Mouse (Mus musculus): ENCODE results near the gene Jade2. TPM values are rescaled to one million over a fixed set of nuclear protein-coding genes. Genes with fewer than 3 reads are reported as not detected.

Jade2 gene
- polyA plus RNA-seq, 1 experiment from 2014 or later, result 0.39 TPM

GRCm38 (mm10) chr11:51840657-51841056 is 16.8 kb downstream of the Jade2 start:
- no peak overlapping the region for H3K27ac ChIP-seq
- DNase-seq (ENCODE audit: low spot score), result no peak
- no peaks in the 10 kb centered on the region for H3K36me3 ChIP-seq (replicated peaks; ENCODE audit: control insufficient read depth, insufficient read depth)
- H3K4me1 ChIP-seq (replicated peaks; ENCODE audit: control insufficient read depth, insufficient read depth, low read length), result no peaks in the 10 kb centered on the region
- H3K27me3 ChIP-seq (ENCODE audit: control insufficient read depth, insufficient read depth, low read length), result no peaks in the 10 kb centered on the region
- ATAC-seq (ENCODE audit: low FRiP score), result no peak
- 81% methylated on average over 9 of the region's 9 CpGs for WGBS
- H3K4me3 ChIP-seq (replicated peaks; ENCODE audit: low read length), result no peak overlapping the region
- no peaks in the 10 kb centered on the region for H3K9me3 ChIP-seq (ENCODE audit: control insufficient read depth, low read length)
- H3K9ac ChIP-seq, result no peak overlapping the region
- no peak overlapping the region for H3K4me2 ChIP-seq (replicated peaks)

GRCm38 (mm10) chr11:51839973-51840372 is 17.5 kb downstream of the Jade2 start:
- ATAC-seq (ENCODE audit: low FRiP score), result no peak
- Histone ChIP-seq H3K9me3 (ENCODE audit: control insufficient read depth, low read length) (no peaks in the 10 kb centered on the region), H3K27me3 (ENCODE audit: control insufficient read depth, insufficient read depth, low read length) (no peaks in the 10 kb centered on the region), H3K4me1 (replicated peaks; ENCODE audit: control insufficient read depth, insufficient read depth, low read length) (no peaks in the 10 kb centered on the region), H3K36me3 (replicated peaks; ENCODE audit: control insufficient read depth, insufficient read depth) (no peaks in the 10 kb centered on the region), H3K4me3 (replicated peaks; ENCODE audit: low read length) (no peak overlapping the region), H3K4me2 (replicated peaks) (no peak overlapping the region), H3K9ac (no peak overlapping the region), H3K27ac (no peak overlapping the region)
- 92% methylated on average over 11 of the region's 11 CpGs for WGBS
- DNase-seq (ENCODE audit: low spot score), result no peak

- H3K4me1 ChIP-seq (replicated peaks; ENCODE audit: control insufficient read depth, insufficient read depth, low read length), result no peaks in the 10 kb centered on the region
- H3K4me2 ChIP-seq (replicated peaks), result no peak overlapping the region
- no peaks in the 10 kb centered on the region for H3K9me3 ChIP-seq (ENCODE audit: control insufficient read depth, low read length)
- no peak for DNase-seq (ENCODE audit: low spot score)
- ATAC-seq (ENCODE audit: low FRiP score), result no peak
- H3K27me3 ChIP-seq (ENCODE audit: control insufficient read depth, insufficient read depth, low read length), result no peaks in the 10 kb centered on the region
- H3K27ac ChIP-seq, result no peak overlapping the region
- no peak overlapping the region for H3K4me3 ChIP-seq (replicated peaks; ENCODE audit: low read length)
- no peak overlapping the region for H3K9ac ChIP-seq
- 81% methylated on average over 2 of the region's 2 CpGs for WGBS
- no peaks in the 10 kb centered on the region for H3K36me3 ChIP-seq (replicated peaks; ENCODE audit: control insufficient read depth, insufficient read depth)
Measured at GRCm38 (mm10) chr11:51839106-51839505, 18.3 kb downstream of the Jade2 start.

GRCm38 (mm10) chr11:51837164-51838153 is 20.0 kb downstream of the Jade2 start:
- peaks cover 3% of the 10 kb centered on the region for H3K4me1 ChIP-seq (replicated peaks; ENCODE audit: control insufficient read depth, insufficient read depth, low read length)
- no peak overlapping the region for H3K27ac ChIP-seq
- H3K9ac ChIP-seq, result no peak overlapping the region
- WGBS, result 73% methylated on average over 8 of the region's 8 CpGs
- no peak overlapping the region for H3K4me2 ChIP-seq (replicated peaks)
- H3K4me3 ChIP-seq (replicated peaks; ENCODE audit: low read length), result no peak overlapping the region
- H3K9me3 ChIP-seq (ENCODE audit: control insufficient read depth, low read length), result no peaks in the 10 kb centered on the region
- ATAC-seq (ENCODE audit: low FRiP score) (no peak), DNase-seq (ENCODE audit: low spot score) (no peak)
- H3K36me3 ChIP-seq (replicated peaks; ENCODE audit: control insufficient read depth, insufficient read depth), result no peaks in the 10 kb centered on the region
- H3K27me3 ChIP-seq (ENCODE audit: control insufficient read depth, insufficient read depth, low read length), result no peaks in the 10 kb centered on the region

GRCm38 (mm10) chr11:51836506-51836905 is 20.9 kb downstream of the Jade2 start:
- ATAC-seq (ENCODE audit: low FRiP score), result no peak
- Histone ChIP-seq H3K9ac (no peak overlapping the region), H3K4me1 (replicated peaks; ENCODE audit: control insufficient read depth, insufficient read depth, low read length) (peaks cover 5% of the 10 kb centered on the region), H3K4me3 (replicated peaks; ENCODE audit: low read length) (no peak overlapping the region), H3K36me3 (replicated peaks; ENCODE audit: control insufficient read depth, insufficient read depth) (no peaks in the 10 kb centered on the region), H3K4me2 (replicated peaks) (no peak overlapping the region), H3K27me3 (ENCODE audit: control insufficient read depth, insufficient read depth, low read length) (no peaks in the 10 kb centered on the region), H3K9me3 (ENCODE audit: control insufficient read depth, low read length) (no peaks in the 10 kb centered on the region), H3K27ac (no peak overlapping the region)
- 92% methylated on average over 6 of the region's 6 CpGs for WGBS
- DNase-seq (ENCODE audit: low spot score), result no peak

- Histone ChIP-seq H3K9ac (no peak overlapping the region), H3K36me3 (replicated peaks; ENCODE audit: control insufficient read depth, insufficient read depth) (no peaks in the 10 kb centered on the region), H3K4me1 (replicated peaks; ENCODE audit: control insufficient read depth, insufficient read depth, low read length) (peaks cover 5% of the 10 kb centered on the region), H3K4me3 (replicated peaks; ENCODE audit: low read length) (no peak overlapping the region), H3K4me2 (replicated peaks) (no peak overlapping the region), H3K27me3 (ENCODE audit: control insufficient read depth, insufficient read depth, low read length) (no peaks in the 10 kb centered on the region), H3K27ac (no peak overlapping the region), H3K9me3 (ENCODE audit: control insufficient read depth, low read length) (no peaks in the 10 kb centered on the region)
- ATAC-seq (ENCODE audit: low FRiP score) (no peak), DNase-seq (ENCODE audit: low spot score) (no peak)
- 97% methylated on average over 12 of the region's 12 CpGs for WGBS
Measured at GRCm38 (mm10) chr11:51835598-51835997, 21.9 kb downstream of the Jade2 start.

GRCm38 (mm10) chr11:51834067-51834411 is 23.4 kb downstream of the Jade2 start:
- Histone ChIP-seq H3K4me3 (replicated peaks; ENCODE audit: low read length) (no peak overlapping the region), H3K4me1 (replicated peaks; ENCODE audit: control insufficient read depth, insufficient read depth, low read length) (peaks cover 5% of the 10 kb centered on the region), H3K27me3 (ENCODE audit: control insufficient read depth, insufficient read depth, low read length) (no peaks in the 10 kb centered on the region), H3K9me3 (ENCODE audit: control insufficient read depth, low read length) (no peaks in the 10 kb centered on the region), H3K9ac (no peak overlapping the region), H3K27ac (no peak overlapping the region), H3K36me3 (replicated peaks; ENCODE audit: control insufficient read depth, insufficient read depth) (no peaks in the 10 kb centered on the region), H3K4me2 (replicated peaks) (no peak overlapping the region)
- WGBS, result 86% methylated on average over 8 of the region's 8 CpGs
- no peak for DNase-seq (ENCODE audit: low spot score)
- no peak for ATAC-seq (ENCODE audit: low FRiP score)

GRCm38 (mm10) chr11:51833393-51834066 is 23.9 kb downstream of the Jade2 start:
- no peak overlapping the region for H3K9ac ChIP-seq
- WGBS, result 90% methylated on average over 10 of the region's 10 CpGs
- ATAC-seq (ENCODE audit: low FRiP score) (no peak), DNase-seq (ENCODE audit: low spot score) (no peak)
- no peak overlapping the region for H3K27ac ChIP-seq
- H3K4me2 ChIP-seq (replicated peaks), result no peak overlapping the region
- H3K9me3 ChIP-seq (ENCODE audit: control insufficient read depth, low read length), result no peaks in the 10 kb centered on the region
- H3K4me1 ChIP-seq (replicated peaks; ENCODE audit: control insufficient read depth, insufficient read depth, low read length), result peaks cover 5% of the 10 kb centered on the region
- no peak overlapping the region for H3K4me3 ChIP-seq (replicated peaks; ENCODE audit: low read length)
- H3K27me3 ChIP-seq (ENCODE audit: control insufficient read depth, insufficient read depth, low read length), result no peaks in the 10 kb centered on the region
- H3K36me3 ChIP-seq (replicated peaks; ENCODE audit: control insufficient read depth, insufficient read depth), result no peaks in the 10 kb centered on the region

GRCm38 (mm10) chr11:51832992-51833391 is 24.5 kb downstream of the Jade2 start:
- Histone ChIP-seq H3K4me1 (replicated peaks; ENCODE audit: control insufficient read depth, insufficient read depth, low read length) (peaks cover 5% of the 10 kb centered on the region), H3K4me2 (replicated peaks) (no peak overlapping the region), H3K36me3 (replicated peaks; ENCODE audit: control insufficient read depth, insufficient read depth) (no peaks in the 10 kb centered on the region), H3K9ac (no peak overlapping the region), H3K27me3 (ENCODE audit: control insufficient read depth, insufficient read depth, low read length) (no peaks in the 10 kb centered on the region), H3K27ac (no peak overlapping the region), H3K4me3 (replicated peaks; ENCODE audit: low read length) (no peak overlapping the region), H3K9me3 (ENCODE audit: control insufficient read depth, low read length) (no peaks in the 10 kb centered on the region)
- ATAC-seq (ENCODE audit: low FRiP score) (no peak), DNase-seq (ENCODE audit: low spot score) (no peak)
- 70% methylated on average over 5 of the region's 5 CpGs for WGBS
